Mouse (Mus musculus) heart, embryonic 16.5 days (tissue): ENCODE measurements around the gene Mdp1. TPM values are rescaled to one million over a fixed set of nuclear protein-coding genes. Genes with fewer than 3 reads are reported as not detected.

ENCODE experiments used
- ATAC-seq: fragments of 200-750 bp; cut with Nextera tagmentation; replicated peaks from 2 replicates; pipeline ENCODE4 v1.8.0; 2017; ENCODE audit warnings: moderate number of reproducible peaks; ENCODE audit not compliant: insufficient read depth, low FRiP score; ENCODE audit errors: extremely low read depth
- H3K27ac ChIP-seq: fragments of 300-500 bp; sonication (generic); 2 replicates; pipeline ENCODE4 v1.5.1; 2014; ENCODE audit warnings: mild to moderate bottlenecking, low read length, control low read depth, moderate library complexity
- H3K27me3 ChIP-seq: fragments of 300-500 bp; sonication (generic); 2 replicates; pipeline ENCODE4 v1.6.1; 2014; ENCODE audit warnings: low read length, mixed read lengths; ENCODE audit not compliant: control insufficient read depth, insufficient read depth
- H3K36me3 ChIP-seq: fragments of 300-500 bp; sonication (generic); 2 replicates; pipeline ENCODE4 v1.6.1; 2014; ENCODE audit not compliant: control insufficient read depth, insufficient read depth
- H3K4me1 ChIP-seq: fragments of 300-500 bp; sonication (generic); 2 replicates; pipeline ENCODE4 v1.6.1; 2014; ENCODE audit warnings: low read length, mixed read lengths; ENCODE audit not compliant: control insufficient read depth, insufficient read depth
- H3K4me2 ChIP-seq: fragments of 300-500 bp; sonication (generic); 2 replicates; pipeline ENCODE4 v1.6.1; 2014; ENCODE audit warnings: low read depth, mild to moderate bottlenecking, control low read depth, low read length
- H3K4me3 ChIP-seq: fragments of 300-500 bp; sonication (generic); 2 replicates; pipeline ENCODE4 v1.5.1; 2014; ENCODE audit warnings: mild to moderate bottlenecking, control low read depth, low read length
- H3K9ac ChIP-seq: fragments of 300-500 bp; sonication (generic); 2 replicates; pipeline ENCODE4 v1.6.1; 2014; ENCODE audit warnings: low read length, control low read depth
- H3K9me3 ChIP-seq: fragments of 300-500 bp; sonication (generic); replicated peaks from 2 replicates; pipeline ENCODE4 v1.6.1; 2016; ENCODE audit warnings: low read length; ENCODE audit not compliant: control insufficient read depth
- WGBS: fragments of 180-500 bp; shearing (Covaris S2); extraction: QIAGEN DNeasy Blood & Tissue Kit; methylation state at CpG from one replicate; pipeline ENCODE4 v1.1.7; 2014; 5-methylcytosine and 5-hydroxymethylcytosine counted together
- polyA plus RNA-seq: library from polyadenylated mRNA; unstranded; fragments of >200 nt; fragmentation: Nextera tagmentation; extraction: Ambion mirVana; gene quantifications from 2 replicates; pipeline ENCODE4 v1.2.1, GENCODE M21; 2015

Gene Mdp1
- polyA plus RNA-seq, 1 experiment from 2014 or later, result 96.5 TPM

DNA sequence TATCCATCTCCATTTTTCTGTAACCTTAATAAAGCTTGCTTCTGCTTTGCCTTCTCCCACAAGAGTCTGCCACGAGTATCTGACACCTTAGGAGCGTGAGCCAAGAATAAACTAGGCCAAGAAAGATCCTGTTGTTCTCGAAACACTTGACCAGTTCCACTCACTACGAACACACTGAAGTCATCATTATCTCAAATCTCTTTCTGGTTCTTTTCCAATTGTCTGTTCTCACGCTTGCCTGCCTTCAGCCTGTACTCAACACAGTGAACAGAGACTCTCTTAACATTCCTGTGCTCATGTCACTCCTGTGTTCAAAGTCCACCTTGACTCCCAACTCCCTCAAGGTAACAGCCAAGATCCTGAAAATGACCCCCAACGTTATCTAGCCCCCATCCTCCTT is 47.0 kb downstream of the Mdp1 start:
- ATAC-seq, result no peak
- Histone ChIP-seq H3K9ac (no peak overlapping the region), H3K4me2 (no peak overlapping the region), H3K36me3 (peaks cover 14% of the 10 kb centered on the region; the same call in 1 of the 2 replicates), H3K27me3 (no peaks in the 10 kb centered on the region), H3K27ac (no peak overlapping the region), H3K4me1 (peaks cover 7% of the 10 kb centered on the region), H3K9me3 (no peaks in the 10 kb centered on the region), H3K4me3 (no peak overlapping the region)
- 38% methylated on average over 6 of the region's 6 CpGs for WGBS

DNA sequence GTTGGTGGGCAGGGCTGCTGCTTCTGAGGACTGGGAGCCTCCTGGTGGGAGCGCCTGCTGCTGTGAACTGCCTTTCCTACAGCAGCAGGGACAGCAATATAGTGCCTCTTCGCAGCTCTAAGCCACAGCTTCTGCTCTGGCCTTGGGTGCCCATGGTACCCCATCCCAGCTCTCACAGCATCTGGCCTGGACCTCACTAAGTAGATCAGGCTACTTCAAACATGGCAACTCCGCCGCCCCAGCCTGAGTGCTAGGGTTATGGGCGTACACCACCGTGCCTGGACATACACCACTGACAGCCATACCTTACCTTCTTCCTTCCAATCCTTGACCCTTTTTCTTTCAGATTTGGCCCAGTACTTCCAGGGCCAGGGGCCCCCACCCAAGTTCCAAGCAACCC is 52.0 kb downstream of the Mdp1 start:
- Histone ChIP-seq H3K36me3 (peaks cover 34% of the 10 kb centered on the region), H3K4me3 (no peak overlapping the region)
- 93% methylated on average over 6 of the region's 6 CpGs for WGBS

More for the DNA sequence above, 52.0 kb downstream of the Mdp1 start:
- ATAC-seq, result no peak
- Histone ChIP-seq H3K4me2 (no peak overlapping the region), H3K4me1 (peaks cover 5% of the 10 kb centered on the region), H3K9ac (no peak overlapping the region), H3K9me3 (no peaks in the 10 kb centered on the region), H3K27me3 (no peaks in the 10 kb centered on the region), H3K27ac (no peak overlapping the region)

Other genes with a start within 250 kb of the Mdp1 start
- gene Dhrs4, start 181.8 kb downstream of the Mdp1 start, polyA plus RNA-seq, result 67.2 and 68.9 TPM in 2 replicates
- 1.3 and 1.9 TPM in 2 replicates for gene Carmil3, start 169.9 kb downstream of the Mdp1 start, polyA plus RNA-seq
- gene Cpne6, start 150.1 kb downstream of the Mdp1 start, polyA plus RNA-seq, result 0.21 and 0.24 TPM in 2 replicates
- gene Nrl, start 135.5 kb downstream of the Mdp1 start, polyA plus RNA-seq, result 0.05 TPM in 1 of 2 replicates, not detected in the other
- gene Pck2, start 120.2 kb downstream of the Mdp1 start, polyA plus RNA-seq, result 36.8 and 42.8 TPM in 2 replicates
- gene Dcaf11, start 100.5 kb downstream of the Mdp1 start, polyA plus RNA-seq, result 75.1 and 75.5 TPM in 2 replicates
- gene A730061H03Rik, start 100.1 kb downstream of the Mdp1 start, polyA plus RNA-seq, result 1.2 and 1.5 TPM in 2 replicates
- gene Fitm1, start 84.9 kb downstream of the Mdp1 start, polyA plus RNA-seq, result 79.4 and 85.6 TPM in 2 replicates
- 223 and 227 TPM in 2 replicates for gene Psme1, start 82.4 kb downstream of the Mdp1 start, polyA plus RNA-seq
- gene Emc9, start 75.2 kb downstream of the Mdp1 start, polyA plus RNA-seq, result 24.0 and 26.5 TPM in 2 replicates
- gene Psme2, start 69.4 kb downstream of the Mdp1 start, polyA plus RNA-seq, result 207 TPM in 2 replicates
- 15.7 and 18.6 TPM in 2 replicates for gene Rnf31, start 68.8 kb downstream of the Mdp1 start, polyA plus RNA-seq
- gene Irf9, start 56.9 kb downstream of the Mdp1 start, polyA plus RNA-seq, result 11.5 and 15.3 TPM in 2 replicates
- gene Rec8, start 42.5 kb downstream of the Mdp1 start, polyA plus RNA-seq, result 4.8 and 7.3 TPM in 2 replicates
- 64.8 and 70.8 TPM in 2 replicates for gene Ipo4, start 24.6 kb downstream of the Mdp1 start, polyA plus RNA-seq
- gene Gm49378, start 22.6 kb downstream of the Mdp1 start, polyA plus RNA-seq, result 0.59 and 0.61 TPM in 2 replicates
- 90.8 and 99.0 TPM in 2 replicates for gene Tm9sf1, start 16.7 kb downstream of the Mdp1 start, polyA plus RNA-seq
- gene Tssk4, start 10.3 kb downstream of the Mdp1 start, polyA plus RNA-seq, result 0.22 and 0.45 TPM in 2 replicates
- gene Gmpr2, start 11.4 kb upstream of the Mdp1 start, polyA plus RNA-seq, result 43.0 and 43.9 TPM in 2 replicates
- 444 and 466 TPM in 2 replicates for gene Nedd8, start 11.6 kb upstream of the Mdp1 start, polyA plus RNA-seq
- gene Tinf2, start 21.3 kb upstream of the Mdp1 start, polyA plus RNA-seq, result 27.5 and 30.0 TPM in 2 replicates
- 0.45 and 0.57 TPM in 2 replicates for gene Tgm1, start 53.4 kb upstream of the Mdp1 start, polyA plus RNA-seq
- gene Rabggta, start 61.8 kb upstream of the Mdp1 start, polyA plus RNA-seq, result 22.0 and 25.6 TPM in 2 replicates
- gene Dhrs1, start 85.2 kb upstream of the Mdp1 start, polyA plus RNA-seq, result 71.1 and 76.3 TPM in 2 replicates
- 21.5 and 22.7 TPM in 2 replicates for gene Nop9, start 85.2 kb upstream of the Mdp1 start, polyA plus RNA-seq
- gene Cideb, start 98.0 kb upstream of the Mdp1 start, polyA plus RNA-seq, result 1.3 and 1.8 TPM in 2 replicates
- gene Ltb4r2, start 100.9 kb upstream of the Mdp1 start, polyA plus RNA-seq, result 0.20 and 0.32 TPM in 2 replicates
- 0.59 and 0.66 TPM in 2 replicates for gene Ltb4r1, start 105.5 kb upstream of the Mdp1 start, polyA plus RNA-seq
- gene Adcy4, start 123.6 kb upstream of the Mdp1 start, polyA plus RNA-seq, result 15.3 and 17.5 TPM in 2 replicates
- 17.8 and 20.8 TPM in 2 replicates for gene Ripk3, start 128.4 kb upstream of the Mdp1 start, polyA plus RNA-seq
- gene Nfatc4, start 162.6 kb upstream of the Mdp1 start, polyA plus RNA-seq, result 9.7 and 14.4 TPM in 2 replicates
- gene Nynrin, start 193.5 kb upstream of the Mdp1 start, polyA plus RNA-seq, result 11.1 and 13.7 TPM in 2 replicates
- gene Cbln3, start 223.9 kb upstream of the Mdp1 start, polyA plus RNA-seq, result 0.59 and 0.69 TPM in 2 replicates
- 9.8 and 11.2 TPM in 2 replicates for gene Khnyn, start 224.4 kb upstream of the Mdp1 start, polyA plus RNA-seq
- gene Sdr39u1, start 239.8 kb upstream of the Mdp1 start, polyA plus RNA-seq, result 59.6 and 59.9 TPM in 2 replicates